Mouse (Mus musculus): ENCODE results near the gene Siah1a. TPM values are rescaled to one million over a fixed set of nuclear protein-coding genes. Genes with fewer than 3 reads are reported as not detected.

The Siah1a gene
- 23.8 and 27.6 TPM in 2 replicates for total RNA-seq (2017)

DNA sequence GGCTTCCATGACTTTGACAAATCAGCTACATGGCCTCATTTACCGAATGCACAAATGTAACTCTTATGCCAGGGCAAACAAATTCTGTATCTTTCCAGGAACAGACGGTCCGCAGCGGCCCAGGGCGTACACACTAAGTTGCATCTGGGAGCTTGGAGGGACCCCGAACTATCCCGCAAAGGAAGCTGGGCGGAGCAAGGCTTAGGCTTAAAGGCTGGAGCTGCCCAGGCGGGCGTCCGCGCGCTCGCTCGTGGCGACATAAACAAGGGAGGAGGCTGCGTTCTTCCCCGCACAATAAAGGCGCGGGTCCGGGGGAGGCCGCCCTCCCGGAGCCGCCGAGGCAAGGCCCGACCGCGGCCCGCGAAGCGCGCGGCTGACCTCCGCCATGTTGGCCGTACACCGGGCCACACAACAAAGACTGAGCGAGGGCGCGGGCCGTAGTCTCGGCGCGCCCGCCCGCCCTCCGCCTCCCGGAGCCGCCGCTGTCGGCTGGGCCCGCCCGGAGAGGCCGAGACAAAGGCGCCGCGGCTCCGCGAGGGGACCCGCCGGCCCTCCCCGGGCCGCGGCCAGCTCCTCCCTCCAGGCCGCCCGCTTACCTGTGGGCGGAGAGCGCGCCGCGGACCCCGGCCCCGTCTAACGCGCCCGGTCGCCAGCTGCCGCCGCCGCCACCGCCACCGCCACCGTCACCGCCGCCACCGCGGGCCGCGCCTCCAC, at the start of gene Siah1a, which contains the start of gene Gm10638:
Gene Siah1a, minus strand, starts transcription at position 714 of the 714 bp plus-strand sequence.
Gene Gm10638, plus strand, starts transcription at position 479 of the 714 bp plus-strand sequence.
- ATAC-seq (replicated peaks; ENCODE audit: low read depth, poor library complexity, severe bottlenecking): peak; percentile 62

DNA sequence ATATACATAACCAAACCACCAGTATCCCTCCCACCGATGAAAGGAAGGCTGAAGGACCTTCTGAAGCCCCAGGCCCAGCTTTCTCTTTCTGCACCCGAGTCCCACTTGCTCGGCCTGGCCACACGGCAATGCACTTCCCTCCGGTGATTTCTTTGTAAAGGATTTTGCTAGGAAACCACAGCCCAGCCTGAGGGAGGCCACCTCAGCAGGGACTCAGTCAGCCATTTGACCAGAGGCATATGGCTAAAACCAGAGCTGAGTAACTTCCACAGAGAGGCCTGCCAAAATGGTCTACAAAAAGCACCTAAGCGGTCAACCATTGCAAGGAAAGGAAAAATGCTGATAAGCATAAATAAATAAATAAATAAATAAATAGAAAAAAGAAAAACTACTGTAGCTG, 49.0 kb upstream of the Siah1a start:
- ATAC-seq (replicated peaks; ENCODE audit: low read depth, poor library complexity, severe bottlenecking): no peak

GRCm38 (mm10) chr8:86791542-86791941, 45.8 kb upstream of the Siah1a start:
- no peak for ATAC-seq (replicated peaks; ENCODE audit: low read depth, poor library complexity, severe bottlenecking)

DNA sequence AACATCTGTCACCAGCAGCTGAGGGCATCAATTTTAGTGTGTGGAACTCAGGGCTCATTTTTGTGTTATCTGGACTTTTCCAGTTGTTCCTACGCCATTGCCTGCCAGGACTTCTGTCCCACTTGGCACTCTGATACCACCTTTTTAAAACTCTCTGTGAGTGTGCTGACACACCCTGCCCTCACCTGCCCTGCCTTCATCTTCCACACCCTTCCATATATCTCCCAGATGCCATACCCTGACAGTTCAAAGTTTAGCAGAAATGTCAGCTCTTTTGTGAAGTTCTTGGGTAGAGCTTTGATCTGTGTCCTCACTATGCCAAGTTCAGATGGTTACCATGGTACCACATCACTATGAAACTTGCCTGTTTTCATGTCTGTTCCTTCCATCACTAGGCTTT, 43.8 kb upstream of the Siah1a start:
- no peak for ATAC-seq (replicated peaks; ENCODE audit: low read depth, poor library complexity, severe bottlenecking)

- ATAC-seq (replicated peaks; ENCODE audit: low read depth, poor library complexity, severe bottlenecking): no peak
These were observed 42.2 kb upstream of the Siah1a start for GRCm38 (mm10) chr8:86787891-86788420.

GRCm38 (mm10) chr8:86786498-86786897, 40.8 kb upstream of the Siah1a start:
- ATAC-seq (replicated peaks; ENCODE audit: low read depth, poor library complexity, severe bottlenecking): no peak

- ATAC-seq (replicated peaks; ENCODE audit: low read depth, poor library complexity, severe bottlenecking): no peak
These were observed 35.4 kb upstream of the Siah1a start for GRCm38 (mm10) chr8:86781094-86781493.

GRCm38 (mm10) chr8:86779207-86779606, 33.5 kb upstream of the Siah1a start:
- no peak for ATAC-seq (replicated peaks; ENCODE audit: low read depth, poor library complexity, severe bottlenecking)

- no peak for ATAC-seq (replicated peaks; ENCODE audit: low read depth, poor library complexity, severe bottlenecking)
These were observed 24.4 kb upstream of the Siah1a start for GRCm38 (mm10) chr8:86769945-86770715.

GRCm38 (mm10) chr8:86768499-86768898, 22.8 kb upstream of the Siah1a start:
- ATAC-seq (replicated peaks; ENCODE audit: low read depth, poor library complexity, severe bottlenecking): no peak

- ATAC-seq (replicated peaks; ENCODE audit: low read depth, poor library complexity, severe bottlenecking): peak; percentile 28; the same call in 1 of the 2 replicates
These were observed 20.9 kb upstream of the Siah1a start for GRCm38 (mm10) chr8:86766548-86767211.

GRCm38 (mm10) chr8:86765669-86766068, 19.9 kb upstream of the Siah1a start:
- ATAC-seq (replicated peaks; ENCODE audit: low read depth, poor library complexity, severe bottlenecking): no peak

- ATAC-seq (replicated peaks; ENCODE audit: low read depth, poor library complexity, severe bottlenecking): peak; percentile 82
These were observed 19.4 kb upstream of the Siah1a start for GRCm38 (mm10) chr8:86765155-86765554.

DNA sequence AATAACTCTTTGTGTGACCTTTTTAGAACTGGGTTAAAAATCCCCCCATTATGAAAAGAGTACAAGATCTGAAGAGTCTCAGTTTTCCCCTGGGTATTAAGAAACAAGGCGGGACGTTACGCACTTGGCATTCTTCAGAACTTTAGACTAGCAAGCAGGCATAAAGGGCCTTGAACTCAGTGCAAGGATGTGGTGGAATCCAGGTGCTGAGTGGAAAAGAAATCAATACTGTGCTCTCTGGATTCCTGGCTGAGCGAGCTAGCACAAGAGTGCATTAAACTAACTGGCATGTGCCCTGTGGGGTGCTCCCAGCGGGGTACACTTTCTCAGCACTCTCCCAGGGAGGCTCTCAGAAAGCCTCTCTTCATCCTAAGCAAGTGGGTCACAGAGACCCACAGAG, 17.1 kb upstream of the Siah1a start:
- no peak for ATAC-seq (replicated peaks; ENCODE audit: low read depth, poor library complexity, severe bottlenecking)

GRCm38 (mm10) chr8:86760746-86761145, 15.0 kb upstream of the Siah1a start:
- no peak for ATAC-seq (replicated peaks; ENCODE audit: low read depth, poor library complexity, severe bottlenecking)

DNA sequence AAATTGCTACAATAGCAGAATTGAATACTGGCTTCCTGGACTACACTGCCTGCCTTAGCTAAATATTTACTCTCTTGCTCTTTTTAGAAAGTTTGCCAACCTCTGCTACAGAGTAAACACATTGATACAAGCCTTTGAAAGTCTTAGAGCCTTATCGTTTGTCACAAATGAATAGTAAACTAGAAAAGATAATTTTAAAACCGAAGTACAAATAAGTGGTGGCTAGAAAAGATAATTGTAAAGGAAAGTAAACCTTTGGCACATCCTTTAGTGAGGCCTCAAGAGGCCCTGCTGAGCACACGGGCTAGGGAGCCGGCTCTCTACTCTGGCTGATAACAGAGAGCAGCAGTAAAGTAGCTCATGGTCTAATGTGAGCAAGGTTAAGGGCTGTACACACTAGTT, 13.4 kb upstream of the Siah1a start:
- ATAC-seq (replicated peaks; ENCODE audit: low read depth, poor library complexity, severe bottlenecking): peak; percentile 48; the same call in 1 of the 2 replicates

- ATAC-seq (replicated peaks; ENCODE audit: low read depth, poor library complexity, severe bottlenecking): 0 out of 2 replicates have a peak, but pooled peaks have one; percentile 31
These were observed 12.9 kb upstream of the Siah1a start for GRCm38 (mm10) chr8:86758651-86759050.

- peak; percentile 34; the same call in 1 of the 2 replicates for ATAC-seq (replicated peaks; ENCODE audit: low read depth, poor library complexity, severe bottlenecking)
These were observed 11.4 kb upstream of the Siah1a start for GRCm38 (mm10) chr8:86756948-86757733.

DNA sequence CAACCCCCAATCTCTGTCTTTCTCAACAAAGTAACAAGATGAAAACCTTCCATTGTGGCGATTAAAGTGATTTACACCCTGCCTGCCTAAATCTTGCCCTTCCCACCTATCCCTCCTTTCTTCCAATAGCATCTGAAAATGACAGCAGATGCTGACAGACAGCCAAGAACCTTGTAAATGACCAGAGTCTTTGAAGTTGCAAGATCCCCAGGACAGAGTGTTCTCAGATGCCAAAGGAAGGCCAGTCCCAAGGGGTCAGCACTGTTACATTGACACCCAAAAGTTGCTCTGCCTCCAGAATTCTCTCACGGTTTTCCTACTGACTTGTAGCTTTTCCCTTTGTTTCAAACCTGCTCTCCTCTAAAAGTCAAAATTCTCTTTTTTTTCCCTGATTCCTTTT, 4.1 kb upstream of the Siah1a start:
- ATAC-seq (replicated peaks; ENCODE audit: low read depth, poor library complexity, severe bottlenecking): no peak

DNA sequence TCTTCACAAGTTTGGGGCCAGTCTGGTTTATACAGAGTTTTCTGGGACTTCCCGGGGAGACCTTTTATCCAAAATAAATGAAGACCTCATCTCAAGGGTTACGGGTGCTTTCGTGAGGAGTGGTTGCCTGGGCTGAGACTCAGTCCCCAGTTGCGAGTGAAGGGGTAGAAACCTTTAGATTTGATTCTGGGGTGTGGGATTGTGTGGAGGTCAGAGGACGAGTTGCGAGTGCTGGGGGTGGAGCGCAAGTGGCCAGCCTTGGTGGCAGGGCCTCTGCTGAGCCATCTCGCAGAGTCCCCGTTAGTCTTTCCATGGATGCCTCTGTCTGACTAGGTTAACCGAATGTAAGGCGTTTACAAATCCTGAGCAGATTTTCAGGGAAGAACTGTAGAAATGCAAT, 777 bp upstream of the Siah1a start:
- peak; percentile 30 for ATAC-seq (replicated peaks; ENCODE audit: low read depth, poor library complexity, severe bottlenecking)

Measured in common myeloid progenitor, adult 5-6 weeks (primary cell).